Mouse (Mus musculus): Measurements from ENCODE around the gene Btbd1. TPM values are rescaled to one million over a fixed set of nuclear protein-coding genes. Genes with fewer than 3 reads are reported as not detected.

Gene Btbd1
- polyA plus RNA-seq (2016; fragmentation: Nextera tagmentation; extraction: Ambion mirVana) = 66.3 and 70.3 TPM in 2 replicates

DNA sequence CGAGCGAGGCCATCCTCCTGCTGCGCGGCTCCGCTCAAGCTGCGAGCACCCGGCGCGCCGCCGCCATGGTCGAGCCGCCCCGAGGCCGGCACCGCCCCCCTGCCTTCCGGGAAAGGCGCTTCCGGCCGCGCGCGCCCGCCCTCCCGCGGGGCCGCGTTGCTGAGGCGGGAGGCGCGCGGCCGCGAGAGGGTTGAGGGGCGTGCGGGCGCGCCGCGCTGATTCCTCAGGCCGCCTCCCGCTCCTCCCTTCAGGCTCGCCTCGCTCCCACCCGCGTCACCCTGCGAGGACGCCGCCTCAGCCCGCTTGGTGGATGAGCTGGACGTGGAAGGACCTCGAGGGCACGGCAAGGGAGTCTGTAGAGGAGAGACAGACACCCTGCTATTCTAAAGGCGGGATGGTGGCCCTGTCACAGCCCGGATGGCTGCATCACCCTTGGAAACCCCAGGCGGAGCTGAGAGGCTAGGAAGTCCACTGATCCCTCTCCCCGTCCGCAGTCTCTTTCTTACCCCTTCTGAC is at the start of gene Btbd1:
TSS of gene Btbd1 (minus strand) at position 53 of the 516 bp plus-strand sequence.
- DNase-seq (ENCODE audit: low spot score) = peak; percentile 82

DNA sequence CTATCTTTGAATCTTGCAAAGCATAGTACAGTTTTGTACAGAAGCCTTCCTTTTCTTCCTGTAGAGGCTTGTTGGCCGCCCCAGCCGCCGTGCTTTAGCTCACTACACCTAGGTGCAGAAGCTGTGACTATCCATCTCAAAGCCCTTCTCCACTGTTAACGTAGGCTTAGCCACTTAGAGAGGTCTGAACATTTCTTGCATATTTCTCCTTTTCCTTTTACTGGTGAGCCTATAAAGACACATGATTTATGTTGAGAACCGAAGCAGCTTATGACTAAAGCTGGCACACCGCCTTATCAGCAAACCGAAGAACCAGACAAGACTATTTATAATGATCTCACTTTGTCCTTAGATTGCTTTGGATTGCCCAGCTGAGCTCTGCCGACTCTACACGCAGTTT is 46.1 kb upstream of the Btbd1 start:
- Histone ChIP-seq H3K4me1 (no peaks in the 10 kb centered on the region), H3K4me3 (no peak overlapping the region), H3K36me3 (peaks cover 6% of the 10 kb centered on the region; the same call in 1 of the 2 replicates), H3K9me3 (replicated peaks) (no peaks in the 10 kb centered on the region), H3K27me3 (ENCODE audit: low read depth, poor library complexity, severe bottlenecking) (no peaks in the 10 kb centered on the region), H3K27ac (replicated peaks) (no peak overlapping the region)
- DNase-seq (ENCODE audit: low spot score) = no peak
- WGBS = 95% methylated on average over 9 of the region's 9 CpGs

More for the DNA sequence above, at the start of gene Btbd1:
- H3K27ac ChIP-seq (replicated peaks) = peak within 1 kb of the TSS; percentile 96
- no peaks in the 10 kb centered on the region for H3K9me3 ChIP-seq (replicated peaks)
- H3K27me3 ChIP-seq (ENCODE audit: low read depth, poor library complexity, severe bottlenecking) = no peaks in the 10 kb centered on the region
- peaks cover 41% of the 10 kb centered on the region for H3K4me1 ChIP-seq
- peak within 1 kb of the TSS; percentile 81 for H3K4me3 ChIP-seq
- WGBS = under 1% methylated on average over 58 of the region's 58 CpGs
- H3K36me3 ChIP-seq = no peaks in the 10 kb centered on the region

DNA sequence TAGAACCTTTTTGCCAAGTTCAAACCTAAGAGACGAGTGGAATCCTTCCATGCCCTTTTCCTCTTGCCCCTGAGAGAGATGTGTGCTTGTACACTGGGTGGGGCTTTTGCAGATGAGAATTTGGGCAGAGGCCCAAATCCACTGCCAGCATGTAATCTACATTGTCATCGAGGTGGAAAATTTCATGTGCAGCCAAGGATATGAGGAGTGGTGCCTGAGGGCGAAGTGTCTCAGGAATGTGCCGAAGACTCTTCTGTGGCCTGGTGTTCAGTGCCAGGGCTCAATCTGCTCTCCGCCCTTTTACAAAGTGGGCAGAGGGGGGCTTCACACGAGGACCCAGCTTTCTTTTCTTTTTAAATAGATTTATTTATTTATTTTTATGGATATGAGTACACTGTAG is 45.4 kb upstream of the Btbd1 start:
- DNase-seq (ENCODE audit: low spot score) = no peak
- Histone ChIP-seq H3K27ac (replicated peaks) (no peak overlapping the region), H3K4me1 (no peaks in the 10 kb centered on the region), H3K36me3 (peaks cover 6% of the 10 kb centered on the region; the same call in 1 of the 2 replicates), H3K9me3 (replicated peaks) (no peaks in the 10 kb centered on the region), H3K4me3 (no peak overlapping the region), H3K27me3 (ENCODE audit: low read depth, poor library complexity, severe bottlenecking) (no peaks in the 10 kb centered on the region)
- 90% methylated on average over 6 of the region's 6 CpGs for WGBS

DNA sequence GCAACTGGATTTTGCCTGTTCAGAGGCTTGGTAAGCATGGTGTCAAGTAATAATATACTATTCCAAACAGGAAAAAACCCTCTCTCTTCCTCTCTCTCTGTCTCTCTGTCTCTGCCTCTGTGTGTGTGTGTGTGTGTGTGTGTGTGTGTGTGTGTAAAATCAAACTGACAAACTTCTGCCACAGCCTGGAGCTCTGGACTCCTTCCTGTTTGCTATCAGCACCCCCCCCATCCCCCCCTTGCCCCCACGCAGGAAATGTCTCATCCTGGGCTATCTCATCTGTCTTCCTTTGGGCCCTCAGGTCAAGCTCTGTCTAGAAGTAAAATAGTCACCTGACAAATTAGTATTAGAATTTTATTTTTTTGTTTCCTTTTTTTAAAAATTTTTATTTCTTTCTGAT is 44.6 kb upstream of the Btbd1 start:
- no peak overlapping the region for H3K4me3 ChIP-seq
- no peak for DNase-seq (ENCODE audit: low spot score)
- peaks cover 6% of the 10 kb centered on the region; the same call in 1 of the 2 replicates for H3K36me3 ChIP-seq
- whole genome bisulfite sequencing = 73% methylated on average over 1 of the region's 1 CpGs
- no peaks in the 10 kb centered on the region for H3K4me1 ChIP-seq
- H3K27ac ChIP-seq (replicated peaks) = no peak overlapping the region
- no peaks in the 10 kb centered on the region for H3K9me3 ChIP-seq (replicated peaks)
- H3K27me3 ChIP-seq (ENCODE audit: low read depth, poor library complexity, severe bottlenecking) = no peaks in the 10 kb centered on the region

DNA sequence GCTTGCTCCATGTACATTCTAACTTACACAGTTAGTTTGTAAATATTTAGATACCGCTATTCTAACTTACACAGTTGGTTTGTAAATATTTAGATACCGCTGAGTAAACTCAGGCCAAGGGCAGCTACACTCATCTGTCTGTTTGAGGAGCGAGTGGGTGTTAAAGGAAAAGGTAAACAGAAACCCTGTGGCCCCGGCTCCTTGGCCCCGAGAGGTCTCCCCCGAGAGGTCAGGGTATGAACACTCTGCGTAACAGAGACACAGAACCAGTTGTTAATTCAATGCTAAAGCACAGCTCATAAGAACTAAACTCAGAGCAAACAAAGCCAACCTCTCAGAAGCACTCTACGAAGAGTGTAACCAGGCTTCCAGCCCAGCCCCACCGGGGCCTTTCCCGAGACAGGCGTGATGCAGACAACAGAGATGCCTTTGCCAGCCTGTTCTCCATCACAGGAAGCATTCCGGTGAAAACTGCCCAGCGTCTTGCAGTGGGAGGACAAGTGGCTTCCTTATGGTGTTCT is 43.3 kb upstream of the Btbd1 start:
- no peaks in the 10 kb centered on the region for H3K27me3 ChIP-seq (ENCODE audit: low read depth, poor library complexity, severe bottlenecking)
- H3K36me3 ChIP-seq = no peaks in the 10 kb centered on the region; the same call in 1 of the 2 replicates
- 81% methylated on average over 13 of the region's 13 CpGs for WGBS
- H3K4me3 ChIP-seq = no peak overlapping the region
- no peaks in the 10 kb centered on the region for H3K4me1 ChIP-seq
- no peak for DNase-seq (ENCODE audit: low spot score)
- H3K9me3 ChIP-seq (replicated peaks) = no peaks in the 10 kb centered on the region
- H3K27ac ChIP-seq (replicated peaks) = no peak overlapping the region

DNA sequence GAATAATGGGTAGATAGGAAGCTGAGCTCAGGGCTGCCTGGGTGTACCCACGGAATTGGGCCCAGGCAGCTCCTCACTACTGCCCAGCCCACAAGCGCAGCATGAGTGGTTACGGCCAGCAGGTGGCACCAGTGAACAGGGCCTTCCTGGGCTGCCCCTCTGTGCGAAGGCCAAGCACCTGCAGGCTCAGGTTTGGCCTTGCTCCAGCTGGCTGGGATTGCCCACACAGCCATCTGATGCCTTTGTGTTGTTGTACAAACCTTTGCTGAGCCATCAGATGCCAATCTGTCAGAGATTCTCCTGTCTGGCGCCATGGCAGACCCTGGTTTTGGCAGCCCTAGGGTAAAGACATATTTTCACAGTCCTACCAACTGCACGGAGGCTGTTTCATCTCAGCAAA is 38.9 kb upstream of the Btbd1 start:
- Histone ChIP-seq H3K4me3 (no peak overlapping the region), H3K36me3 (no peaks in the 10 kb centered on the region; the same call in 1 of the 2 replicates), H3K4me1 (no peaks in the 10 kb centered on the region), H3K27me3 (ENCODE audit: low read depth, poor library complexity, severe bottlenecking) (no peaks in the 10 kb centered on the region), H3K27ac (replicated peaks) (no peak overlapping the region), H3K9me3 (replicated peaks) (no peaks in the 10 kb centered on the region)
- WGBS = 29% methylated on average over 6 of the region's 6 CpGs
- DNase-seq (ENCODE audit: low spot score) = peak; percentile 68

DNA sequence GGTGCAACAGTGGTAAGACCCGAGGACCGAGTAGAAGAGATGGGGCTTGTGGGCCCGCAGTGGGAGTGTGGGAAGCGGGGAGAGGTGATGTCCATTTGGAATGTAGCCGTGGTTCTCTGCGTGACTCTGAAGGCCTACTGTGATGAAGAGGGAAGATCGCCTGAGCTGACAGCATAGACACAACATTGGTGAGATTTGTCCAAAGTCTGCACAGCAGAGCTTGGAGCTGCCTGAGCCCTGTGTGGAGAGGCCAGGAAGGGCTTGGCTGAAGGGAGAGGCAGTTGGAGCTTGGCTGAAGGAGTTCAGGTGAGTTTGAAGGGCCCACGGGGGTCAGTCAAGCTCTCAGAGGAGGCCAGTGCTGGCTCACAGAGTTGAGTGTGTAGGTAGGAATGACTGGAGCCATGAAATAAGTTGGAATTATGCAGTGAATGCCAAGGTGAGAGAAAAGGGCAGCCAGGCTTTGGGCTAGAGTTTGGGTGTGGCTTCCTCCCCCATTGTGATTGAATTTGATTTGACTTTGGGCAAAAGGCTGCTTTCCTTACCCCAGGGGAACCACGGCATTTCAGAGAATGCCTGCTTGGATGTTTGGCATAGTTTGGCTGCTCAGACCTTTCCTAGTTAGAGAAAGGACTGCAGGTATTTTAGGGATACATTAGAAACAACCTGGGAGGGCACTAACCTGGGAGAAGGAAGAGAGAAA is 38.1 kb upstream of the Btbd1 start:
- Histone ChIP-seq H3K36me3 (no peaks in the 10 kb centered on the region; the same call in 1 of the 2 replicates), H3K27me3 (ENCODE audit: low read depth, poor library complexity, severe bottlenecking) (no peaks in the 10 kb centered on the region), H3K4me3 (no peak overlapping the region), H3K4me1 (no peaks in the 10 kb centered on the region), H3K9me3 (replicated peaks) (no peaks in the 10 kb centered on the region), H3K27ac (replicated peaks) (no peak overlapping the region)
- no peak for DNase-seq (ENCODE audit: low spot score)
- WGBS = 87% methylated on average over 9 of the region's 9 CpGs

DNA sequence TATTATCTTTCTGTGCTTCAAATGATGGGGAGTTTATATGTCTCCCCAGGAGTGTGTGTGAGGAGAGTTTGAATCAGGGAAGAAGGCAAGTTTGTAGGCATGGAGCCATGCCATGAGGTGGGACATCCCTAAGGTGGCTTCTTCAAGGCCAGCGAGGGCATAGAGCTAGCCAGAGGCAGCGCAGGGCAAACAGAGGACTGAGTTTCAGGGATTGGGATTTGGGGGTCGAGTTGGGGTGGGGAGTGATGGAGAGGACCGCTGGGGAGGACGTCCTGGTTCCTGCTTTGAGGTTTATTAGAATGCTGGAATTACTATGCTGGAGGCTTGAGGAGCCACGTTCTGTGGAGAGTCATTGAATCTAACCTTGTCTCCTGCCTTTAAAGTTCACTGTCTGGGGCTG is 36.7 kb upstream of the Btbd1 start:
- H3K4me1 ChIP-seq = no peaks in the 10 kb centered on the region
- DNase-seq (ENCODE audit: low spot score) = no peak

DNA sequence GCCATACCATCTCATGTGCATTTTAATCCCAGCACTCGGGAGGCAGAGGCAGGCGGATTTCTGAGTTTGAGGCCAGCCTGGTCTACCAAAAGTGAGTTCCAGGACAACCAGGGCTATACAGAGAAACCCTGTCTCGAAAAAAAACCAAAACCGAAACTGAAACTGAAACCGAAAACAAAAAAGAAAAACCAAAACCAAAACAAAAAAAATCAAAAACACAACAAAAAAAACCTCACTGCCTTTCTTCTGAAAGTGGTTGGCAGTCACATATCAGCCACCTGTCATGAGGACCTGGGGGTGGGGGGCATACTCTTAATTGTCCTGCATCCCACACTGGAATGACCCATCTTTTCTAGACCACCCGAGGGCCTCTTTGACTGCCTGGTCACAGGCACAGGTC is 35.3 kb upstream of the Btbd1 start:
- Histone ChIP-seq H3K27me3 (ENCODE audit: low read depth, poor library complexity, severe bottlenecking) (peaks cover 20% of the 10 kb centered on the region), H3K9me3 (replicated peaks) (no peaks in the 10 kb centered on the region), H3K36me3 (no peaks in the 10 kb centered on the region), H3K4me3 (no peak overlapping the region), H3K27ac (replicated peaks) (no peak overlapping the region), H3K4me1 (peaks cover 11% of the 10 kb centered on the region)
- DNase-seq (ENCODE audit: low spot score) = no peak
- WGBS = 90% methylated on average over 6 of the region's 6 CpGs

More for the DNA sequence above, 36.7 kb upstream of the Btbd1 start:
- 91% methylated on average over 6 of the region's 6 CpGs for WGBS
- no peak overlapping the region for H3K27ac ChIP-seq (replicated peaks)
- no peaks in the 10 kb centered on the region for H3K9me3 ChIP-seq (replicated peaks)
- no peaks in the 10 kb centered on the region for H3K36me3 ChIP-seq
- H3K4me3 ChIP-seq = no peak overlapping the region
- H3K27me3 ChIP-seq (ENCODE audit: low read depth, poor library complexity, severe bottlenecking) = peaks cover 6% of the 10 kb centered on the region

DNA sequence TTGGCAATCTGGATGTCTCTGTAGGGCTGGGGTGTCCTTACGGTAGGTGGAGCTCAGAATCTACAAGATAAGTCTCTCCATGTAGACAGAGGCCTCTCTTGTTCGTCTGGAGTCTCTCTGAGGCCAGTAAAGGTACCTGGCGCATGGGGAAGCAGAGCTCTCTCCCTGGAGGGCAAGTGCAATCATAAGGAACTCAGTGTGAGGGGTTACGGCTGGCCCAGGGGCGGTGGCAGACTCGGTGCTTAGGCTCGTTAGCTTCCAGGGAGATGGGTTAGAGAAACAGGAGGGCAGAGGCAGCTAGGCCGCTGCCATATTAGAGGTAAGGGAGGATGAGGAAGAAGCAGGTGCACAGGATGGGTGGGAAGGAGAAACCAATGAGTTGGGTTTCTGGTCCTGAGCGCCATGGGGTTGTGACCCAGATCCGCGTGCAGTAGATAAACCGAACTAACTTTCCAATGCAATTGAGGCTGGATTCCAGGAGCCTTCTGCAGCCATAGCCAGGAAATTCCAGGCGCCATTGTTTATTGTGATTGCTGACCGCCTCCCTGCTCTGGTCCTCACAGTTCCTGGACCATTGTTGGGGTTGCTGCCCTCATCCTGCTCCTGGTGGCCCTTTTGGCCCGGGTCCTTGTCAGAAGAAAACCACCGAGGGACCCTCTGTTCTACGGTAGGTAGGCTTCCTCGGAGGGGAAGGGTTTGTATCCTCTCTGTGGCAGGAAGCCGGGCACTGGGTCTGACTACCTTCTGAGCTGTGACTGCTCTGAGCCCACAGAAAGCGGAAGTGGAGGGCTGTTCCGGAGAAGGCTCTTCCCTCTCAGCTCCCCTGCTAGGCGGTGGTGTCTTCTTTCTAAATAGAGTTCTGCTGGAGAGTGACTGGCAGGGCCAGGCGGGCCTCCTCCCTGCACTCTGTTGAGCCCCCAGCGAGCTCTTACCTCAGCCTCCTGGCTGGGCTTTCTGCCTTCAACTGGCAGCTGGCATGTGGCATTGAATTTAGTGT is 33.7 kb upstream of the Btbd1 start:
- H3K36me3 ChIP-seq = no peaks in the 10 kb centered on the region
- H3K9me3 ChIP-seq (replicated peaks) = no peaks in the 10 kb centered on the region
- peaks cover 28% of the 10 kb centered on the region for H3K4me1 ChIP-seq
- WGBS = 71% methylated on average over 24 of the region's 24 CpGs
- no peak overlapping the region; the same call in 1 of the 2 replicates for H3K27ac ChIP-seq (replicated peaks)
- no peak overlapping the region for H3K4me3 ChIP-seq
- peaks cover 36% of the 10 kb centered on the region for H3K27me3 ChIP-seq (ENCODE audit: low read depth, poor library complexity, severe bottlenecking)
- DNase-seq (ENCODE audit: low spot score) = peak; percentile 30

DNA sequence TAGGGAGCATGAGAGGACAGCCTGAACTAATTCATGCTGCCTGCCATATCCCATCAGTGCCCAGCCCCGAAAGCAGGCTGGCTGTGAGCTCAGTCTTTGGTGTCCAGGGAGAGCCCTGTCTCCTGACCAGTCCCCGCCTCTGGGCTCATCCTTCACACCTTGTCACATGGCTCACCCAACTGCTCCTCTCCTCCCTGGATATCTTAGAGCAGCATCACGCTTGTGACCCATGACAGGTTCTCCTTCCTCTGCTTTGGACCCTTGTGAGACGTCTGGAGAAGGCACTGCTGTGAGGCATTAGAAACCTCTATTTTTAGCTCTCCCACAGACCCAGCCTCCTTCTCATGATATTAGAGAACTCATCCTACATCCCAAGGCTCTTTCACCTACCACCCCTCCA is 32.7 kb upstream of the Btbd1 start:
- peaks cover 28% of the 10 kb centered on the region for H3K4me1 ChIP-seq
- no peaks in the 10 kb centered on the region for H3K36me3 ChIP-seq
- H3K9me3 ChIP-seq (replicated peaks) = no peaks in the 10 kb centered on the region
- H3K4me3 ChIP-seq = no peak overlapping the region
- WGBS = 80% methylated on average over 4 of the region's 4 CpGs
- DNase-seq (ENCODE audit: low spot score) = no peak
- H3K27me3 ChIP-seq (ENCODE audit: low read depth, poor library complexity, severe bottlenecking) = peaks cover 46% of the 10 kb centered on the region
- no peak overlapping the region for H3K27ac ChIP-seq (replicated peaks)

DNA sequence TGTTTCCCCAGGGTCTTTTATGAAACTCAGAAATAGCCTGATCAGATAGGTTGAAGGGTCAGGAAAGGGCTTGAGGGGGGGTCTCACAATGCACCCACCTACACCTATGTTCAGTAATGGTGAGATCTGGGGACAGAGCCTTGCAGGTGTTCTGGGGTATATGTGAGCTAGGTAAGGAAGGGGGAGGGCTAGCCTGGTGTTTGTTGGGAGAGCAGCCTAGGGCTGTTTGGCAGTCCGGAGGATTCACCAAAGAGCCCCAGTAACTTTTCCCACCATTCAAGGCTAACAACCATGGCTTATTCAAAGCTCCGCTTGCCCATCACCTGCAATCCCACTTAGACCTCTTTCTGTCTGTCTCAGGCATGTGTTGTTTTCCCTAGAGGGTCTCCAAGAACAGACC is 32.2 kb upstream of the Btbd1 start:
- 90% methylated on average over 2 of the region's 2 CpGs for WGBS
- peaks cover 50% of the 10 kb centered on the region for H3K27me3 ChIP-seq (ENCODE audit: low read depth, poor library complexity, severe bottlenecking)
- H3K9me3 ChIP-seq (replicated peaks) = no peaks in the 10 kb centered on the region
- H3K36me3 ChIP-seq = no peaks in the 10 kb centered on the region
- H3K27ac ChIP-seq (replicated peaks) = no peak overlapping the region
- H3K4me3 ChIP-seq = no peak overlapping the region
- H3K4me1 ChIP-seq = peaks cover 28% of the 10 kb centered on the region
- no peak for DNase-seq (ENCODE audit: low spot score)

Measured in midbrain, embryonic 10.5 days (tissue).